Mouse (Mus musculus) small intestine, adult 2 months (tissue): Measurements from ENCODE around the gene Gm49354.

ENCODE experiments used
- CTCF ChIP-seq: fragments of 200-500 bp; IDR thresholded peaks from 2 replicates; pipeline ENCODE4 v1.5.1; 2012; ENCODE audit warnings: low read depth, mild to moderate bottlenecking, control low read depth, inconsistent platforms, low read length, moderate library complexity, mixed read lengths; ENCODE audit not compliant: insufficient replicate concordance, insufficient read length; ENCODE audit errors: extremely low read depth
- POLR2A ChIP-seq: fragments of 200-500 bp; IDR thresholded peaks from 2 replicates; pipeline ENCODE4 v1.6.1; 2012; ENCODE audit warnings: low read depth, mild to moderate bottlenecking, control low read depth, inconsistent platforms, low read length, moderate library complexity

- TF ChIP-seq POLR2A (no peak), CTCF (no peak)
These were observed 48.1 kb downstream of the Gm49354 start for GRCm38 (mm10) chr13:59733936-59734335.
